Mouse (Mus musculus): Measurements from ENCODE around the gene Calr3.

- TF ChIP-seq CTCF (IDR thresholded peaks at IDR 0.05; ENCODE audit: low read depth) (no peak), EP300 (IDR thresholded peaks at IDR 0.05; ENCODE audit: low read depth) (no peak)
Measured at GRCm38 (mm10) chr8:72385737-72386136, 57.9 kb downstream of the Calr3 start.
